Mouse (Mus musculus) G1E (cell line): Measurements from ENCODE around the gene Plxnd1.

Experiments used
- CTCF ChIP-seq: IDR thresholded peaks from 2 replicates; pipeline ENCODE4 v1.5.1; 2012; ENCODE audit warnings: low read depth, low read length, inconsistent platforms, mixed read lengths
- POLR2AphosphoS5 ChIP-seq: IDR thresholded peaks from 2 replicates; pipeline ENCODE4 v1.6.1; 2012; ENCODE audit warnings: low read depth, low read length, inconsistent platforms; ENCODE audit not compliant: insufficient replicate concordance
- TAL1 ChIP-seq: conservative IDR thresholded peaks from 2 replicates; pipeline ENCODE4 v1.6.1; 2012; ENCODE audit warnings: low read depth, low read length, inconsistent platforms, mixed read lengths

GRCm38 (mm10) chr6:115927292-115928242 lies 67.2 kb downstream of the Plxnd1 start:
- no peak for TF ChIP-seq CTCF
- no peak for TF ChIP-seq TAL1
- no peak for TF ChIP-seq POLR2AphosphoS5
